Mouse (Mus musculus): ENCODE data around the gene Cldn34c1. TPM values are rescaled to one million over a fixed set of nuclear protein-coding genes. Genes with fewer than 3 reads are reported as not detected.

Gene Cldn34c1
- 3.5 TPM for polyA plus RNA-seq (2014; fragmentation: Illumina TruSeq; extraction: RNeasy Lipid Tissue Mini Kit (QIAGEN cat#74804); ENCODE audit: low read depth, low replicate concordance)

DNA sequence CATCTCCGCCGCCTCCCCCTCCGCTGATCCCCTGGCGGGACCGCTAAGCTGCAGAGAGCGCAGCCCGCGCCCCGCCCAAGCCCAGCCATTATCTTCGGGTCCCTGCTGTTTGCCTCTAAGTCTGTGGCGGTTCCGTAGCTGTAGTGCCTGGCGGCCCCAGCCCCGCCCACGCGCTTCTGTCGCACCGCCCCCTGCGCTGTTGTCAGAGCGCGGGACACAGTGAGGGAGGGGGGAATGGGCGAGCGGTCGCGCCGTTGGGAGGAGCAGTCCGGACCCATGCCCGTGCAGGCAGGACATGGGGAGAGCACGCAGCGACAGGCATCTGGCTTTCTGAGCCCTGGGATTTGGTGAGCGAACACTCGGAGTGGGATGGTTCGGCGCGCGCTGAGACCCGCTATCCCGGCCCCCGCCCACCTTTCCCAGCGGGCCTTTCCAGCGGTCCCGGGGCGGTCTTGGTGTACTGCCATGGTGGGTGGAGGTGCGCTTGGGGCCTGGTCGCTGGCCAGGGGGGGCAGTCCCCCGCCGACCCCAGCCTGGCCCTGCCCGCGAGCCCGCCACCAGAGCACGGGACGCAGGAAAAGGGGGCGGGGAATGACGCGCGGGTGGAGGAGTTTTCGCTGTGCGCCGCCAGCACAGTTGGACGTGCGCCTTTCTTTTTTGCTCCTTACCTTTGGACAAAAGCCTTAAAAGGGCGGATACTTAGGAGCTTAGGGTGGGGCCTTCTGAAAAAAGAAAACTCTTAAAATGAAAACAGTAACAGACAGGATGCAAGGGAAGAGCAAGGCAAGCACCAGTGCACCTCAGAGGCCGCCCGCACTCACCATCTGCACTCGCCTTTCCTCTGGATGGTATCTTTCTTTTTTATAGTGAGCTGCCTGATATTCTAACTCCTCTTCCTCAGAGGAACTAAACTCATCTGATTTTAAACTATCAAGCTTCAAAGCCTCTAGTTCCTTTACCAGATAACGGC is at the start of gene Cldn34c1:
TSS of gene Cldn34c1 (plus strand) at position 205 of the 970 bp plus-strand sequence.

DNA sequence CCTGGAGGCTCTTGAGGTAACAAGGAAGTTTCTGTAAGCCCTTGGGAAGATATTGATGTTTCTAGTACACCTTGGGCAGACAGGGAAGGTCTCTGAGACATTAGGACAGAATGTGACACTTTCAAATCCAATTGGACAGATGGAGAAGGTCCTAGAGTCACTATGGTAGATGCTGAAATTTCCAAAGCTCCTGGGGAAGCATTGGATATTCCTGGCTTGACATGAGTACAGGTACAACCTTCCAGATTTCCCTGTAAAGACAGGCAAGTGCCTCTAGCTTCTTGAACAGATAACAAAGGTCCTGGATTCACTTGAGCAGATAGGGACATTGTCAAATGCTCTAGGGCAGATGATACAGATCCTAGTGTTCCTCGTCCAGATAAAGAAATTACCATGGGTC is 119.1 kb downstream of the Cldn34c1 start, which contains the start of gene Srsx:
TSS of gene Srsx (minus strand) at position 101 of the 400 bp plus-strand sequence.

Other genes starting within 250 kb of the Cldn34c1 start
- gene Gm17521, start 73.8 kb upstream of the Cldn34c1 start, polyA plus RNA-seq (2014; fragmentation: Illumina TruSeq; extraction: RNeasy Lipid Tissue Mini Kit (QIAGEN cat#74804); ENCODE audit: low read depth, low replicate concordance): not detected
- gene Srsx, start 119.0 kb downstream of the Cldn34c1 start, polyA plus RNA-seq (2014; fragmentation: Illumina TruSeq; extraction: RNeasy Lipid Tissue Mini Kit (QIAGEN cat#74804); ENCODE audit: low read depth, low replicate concordance): not detected
- not detected for gene Gm17577, start 143.4 kb downstream of the Cldn34c1 start, polyA plus RNA-seq (2014; fragmentation: Illumina TruSeq; extraction: RNeasy Lipid Tissue Mini Kit (QIAGEN cat#74804); ENCODE audit: low read depth, low replicate concordance)

All from liver, adult 10 weeks (tissue).